Mouse (Mus musculus) liver, embryonic 15.5 days (tissue): ENCODE measurements around the gene Ghdc. TPM values are rescaled to one million over a fixed set of nuclear protein-coding genes. Genes with fewer than 3 reads are reported as not detected.

Experiments used
- ATAC-seq: fragments of 200-750 bp; cut with Nextera tagmentation; 2 replicates; pipeline ENCODE4 v1.8.0; 2017; ENCODE audit warnings: moderate number of reproducible peaks, mild to moderate bottlenecking, moderate library complexity; ENCODE audit not compliant: insufficient read depth
- H3K27ac ChIP-seq: fragments of 300-500 bp; sonication (generic); replicated peaks from 2 replicates; pipeline ENCODE4 v1.5.1; 2015; ENCODE audit warnings: mild to moderate bottlenecking, inconsistent platforms
- H3K27me3 ChIP-seq: fragments of 300-500 bp; sonication (generic); 2 replicates; pipeline ENCODE4 v1.6.1; 2015; ENCODE audit warnings: mild to moderate bottlenecking, inconsistent platforms
- H3K36me3 ChIP-seq: fragments of 300-500 bp; sonication (generic); replicated peaks from 2 replicates; pipeline ENCODE4 v1.6.1; 2015; ENCODE audit warnings: moderate library complexity, mild to moderate bottlenecking, inconsistent platforms
- H3K4me1 ChIP-seq: fragments of 300-500 bp; sonication (generic); replicated peaks from 2 replicates; pipeline ENCODE4 v1.6.1; 2015; ENCODE audit warnings: inconsistent platforms
- H3K4me2 ChIP-seq: fragments of 300-500 bp; sonication (generic); 2 replicates; pipeline ENCODE4 v1.6.1; 2015; ENCODE audit warnings: moderate library complexity, mild to moderate bottlenecking, inconsistent platforms
- H3K4me3 ChIP-seq: fragments of 300-500 bp; sonication (generic); replicated peaks from 2 replicates; pipeline ENCODE4 v1.5.1; 2015; ENCODE audit warnings: mild to moderate bottlenecking, inconsistent platforms
- H3K9ac ChIP-seq: fragments of 300-500 bp; sonication (generic); 2 replicates; pipeline ENCODE4 v1.6.1; 2015; ENCODE audit warnings: moderate library complexity, mild to moderate bottlenecking, inconsistent platforms
- H3K9me3 ChIP-seq: fragments of 300-500 bp; sonication (generic); replicated peaks from 2 replicates; pipeline ENCODE4 v1.6.1; 2016; ENCODE audit warnings: inconsistent platforms
- WGBS: fragments of 180-500 bp; shearing (Covaris S2); methylation state at CpG from one replicate; pipeline ENCODE4 v1.1.7; 2015; ENCODE audit warnings: mixed read lengths; ENCODE audit not compliant: insufficient replicate concordance; 5-methylcytosine and 5-hydroxymethylcytosine counted together
- polyA plus RNA-seq: library from polyadenylated mRNA; unstranded; fragments of >200 nt; fragmentation: Nextera tagmentation; extraction: Ambion mirVana; gene quantifications from 2 replicates; pipeline ENCODE4 v1.2.1, GENCODE M21; 2015

Gene Ghdc
- polyA plus RNA-seq, 1 experiment from 2014 or later, result 1.5 TPM

GRCm38 (mm10) chr11:100782568-100782967, 11.8 kb upstream of the Ghdc start:
- peaks cover 84% of the 10 kb centered on the region for H3K36me3 ChIP-seq
- H3K27ac ChIP-seq, result no peak overlapping the region
- H3K9ac ChIP-seq, result no peak overlapping the region
- H3K4me3 ChIP-seq, result no peak overlapping the region
- H3K4me2 ChIP-seq, result no peak overlapping the region
- ATAC-seq, result no peak
- no peaks in the 10 kb centered on the region for H3K27me3 ChIP-seq
- 84% methylated on average over 13 of the region's 13 CpGs for WGBS
- peaks cover 6% of the 10 kb centered on the region; the same call in 1 of the 2 replicates for H3K4me1 ChIP-seq
- H3K9me3 ChIP-seq, result no peaks in the 10 kb centered on the region

DNA sequence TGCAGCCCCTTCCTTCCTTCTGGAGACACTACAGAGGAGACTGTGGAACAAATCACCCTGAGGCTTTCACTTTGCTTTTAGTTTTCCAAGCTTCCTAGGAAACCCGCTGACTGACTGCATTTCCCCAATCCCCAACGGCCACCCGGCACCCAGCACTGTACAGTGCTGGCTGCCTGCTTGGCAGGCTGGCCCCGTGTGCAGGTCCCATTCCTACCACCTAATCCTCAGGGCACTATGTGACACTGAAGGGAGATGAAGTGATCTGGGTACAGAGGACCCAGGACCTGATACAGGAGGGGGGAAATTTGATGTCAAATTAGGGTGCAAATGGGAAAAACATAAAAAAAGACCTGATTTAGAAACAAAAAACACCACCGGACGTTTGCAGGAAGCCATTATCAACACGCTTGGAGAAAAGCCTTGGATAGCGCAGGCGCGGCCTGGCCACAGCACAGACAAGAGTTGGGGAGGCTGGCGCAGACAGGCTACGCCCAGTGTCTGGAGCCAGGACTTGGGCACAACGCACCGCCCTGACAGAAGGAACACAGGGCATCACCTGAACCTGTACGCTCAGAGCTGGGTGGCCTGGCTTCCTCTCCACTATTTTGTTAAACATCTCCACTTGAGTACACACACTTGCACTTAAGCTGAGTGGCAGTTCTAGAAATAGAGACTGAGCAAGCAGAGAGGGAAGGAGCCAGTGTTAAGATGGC, 11.2 kb upstream of the Ghdc start:
- no peak overlapping the region for H3K4me3 ChIP-seq
- WGBS, result 79% methylated on average over 15 of the region's 15 CpGs
- no peaks in the 10 kb centered on the region for H3K27me3 ChIP-seq
- no peak overlapping the region for H3K9ac ChIP-seq
- no peaks in the 10 kb centered on the region for H3K9me3 ChIP-seq
- H3K27ac ChIP-seq, result no peak overlapping the region
- H3K4me1 ChIP-seq, result peaks cover 6% of the 10 kb centered on the region; the same call in 1 of the 2 replicates
- peaks cover 78% of the 10 kb centered on the region for H3K36me3 ChIP-seq
- ATAC-seq, result 0 out of 2 replicates have a peak, but pooled peaks have one; percentile 22
- no peak overlapping the region for H3K4me2 ChIP-seq

GRCm38 (mm10) chr11:100780247-100780646, 9.5 kb upstream of the Ghdc start:
- WGBS, result 80% methylated on average over 8 of the region's 8 CpGs
- H3K4me3 ChIP-seq, result no peak overlapping the region
- no peaks in the 10 kb centered on the region for H3K27me3 ChIP-seq
- ATAC-seq, result no peak
- H3K27ac ChIP-seq, result no peak overlapping the region
- H3K9ac ChIP-seq, result no peak overlapping the region
- H3K4me2 ChIP-seq, result no peak overlapping the region
- peaks cover 6% of the 10 kb centered on the region; the same call in 1 of the 2 replicates for H3K4me1 ChIP-seq
- no peaks in the 10 kb centered on the region for H3K9me3 ChIP-seq
- H3K36me3 ChIP-seq, result peaks cover 61% of the 10 kb centered on the region

DNA sequence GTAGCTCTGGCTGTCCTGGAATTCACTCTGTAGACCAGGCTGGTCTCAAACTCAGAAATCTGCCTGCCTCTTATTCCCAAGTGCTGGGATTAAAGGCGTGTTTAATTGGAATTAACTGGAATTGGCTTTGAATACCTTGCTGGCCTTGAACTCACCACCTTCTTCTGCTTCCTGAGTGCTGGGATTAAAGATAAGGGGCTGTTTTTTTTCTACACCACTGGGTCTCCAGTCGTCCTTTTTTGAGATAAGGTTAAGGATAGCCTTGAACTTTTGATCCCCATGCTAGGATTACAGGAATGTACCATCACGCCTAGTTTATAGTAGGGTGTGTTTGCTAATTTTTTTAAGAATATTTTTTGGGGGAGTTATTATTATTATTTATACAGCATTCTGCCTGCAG, 7.3 kb upstream of the Ghdc start:
- Histone ChIP-seq H3K4me2 (no peak overlapping the region), H3K4me3 (no peak overlapping the region), H3K27ac (no peak overlapping the region), H3K9ac (no peak overlapping the region), H3K4me1 (no peaks in the 10 kb centered on the region), H3K27me3 (no peaks in the 10 kb centered on the region), H3K9me3 (no peaks in the 10 kb centered on the region), H3K36me3 (peaks cover 43% of the 10 kb centered on the region)
- WGBS, result 46% methylated on average over 3 of the region's 3 CpGs
- no peak for ATAC-seq

- Histone ChIP-seq H3K36me3 (peaks cover 21% of the 10 kb centered on the region; the same call in 1 of the 2 replicates), H3K9ac (no peak overlapping the region), H3K4me2 (no peak overlapping the region), H3K4me3 (no peak overlapping the region), H3K9me3 (no peaks in the 10 kb centered on the region), H3K4me1 (peaks cover 2% of the 10 kb centered on the region), H3K27me3 (no peaks in the 10 kb centered on the region), H3K27ac (no peak overlapping the region)
- no peak for ATAC-seq
- WGBS, result 77% methylated on average over 10 of the region's 10 CpGs
Observed at GRCm38 (mm10) chr11:100775921-100776320, 5.2 kb upstream of the Ghdc start.

DNA sequence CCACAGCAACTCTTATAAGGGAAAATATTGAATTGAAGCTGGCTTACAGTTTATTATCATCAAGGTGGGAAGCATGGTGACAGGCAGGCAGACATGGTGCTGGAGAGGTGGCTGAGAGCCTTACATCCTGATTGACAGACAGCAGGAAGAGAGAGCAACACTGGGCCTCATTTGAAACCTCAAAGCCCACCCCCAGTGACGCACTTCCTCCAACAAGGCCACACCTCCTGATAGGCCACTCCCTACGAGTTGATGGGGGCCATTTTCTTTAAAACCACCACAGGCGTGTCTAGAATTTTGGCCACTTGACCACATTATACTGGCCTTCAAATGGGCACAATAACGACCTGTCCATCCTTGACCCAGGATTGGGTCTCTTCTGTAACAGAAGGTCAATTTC, 3.5 kb upstream of the Ghdc start:
- Histone ChIP-seq H3K4me3 (no peak overlapping the region), H3K4me2 (no peak overlapping the region), H3K27ac (no peak overlapping the region), H3K36me3 (peaks cover 7% of the 10 kb centered on the region; the same call in 1 of the 2 replicates), H3K4me1 (peaks cover 13% of the 10 kb centered on the region), H3K9me3 (no peaks in the 10 kb centered on the region), H3K9ac (no peak overlapping the region), H3K27me3 (no peaks in the 10 kb centered on the region)
- no peak for ATAC-seq
- WGBS, result 59% methylated on average over 4 of the region's 4 CpGs

DNA sequence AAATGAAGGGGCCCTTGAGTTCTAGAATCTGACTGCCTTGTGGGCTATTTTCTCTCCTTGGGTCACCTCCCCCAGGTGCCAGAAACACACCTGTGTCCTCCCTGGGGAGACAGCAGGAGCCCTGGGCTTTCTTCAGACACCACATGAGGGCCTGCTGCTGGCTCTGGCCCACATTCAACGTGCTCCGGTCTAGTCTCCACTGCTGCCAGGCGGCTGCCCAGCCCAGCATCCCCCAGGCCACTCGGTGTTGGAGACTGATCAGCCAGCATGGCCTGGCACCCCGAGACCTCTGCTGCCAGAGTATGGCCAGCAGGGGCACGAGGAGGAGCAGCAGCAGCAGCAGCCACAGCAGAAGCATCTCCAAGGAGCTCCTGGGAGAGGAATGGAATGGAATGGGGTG, 777 bp downstream of the Ghdc start:
- Histone ChIP-seq H3K4me2 (peak overlapping the region; percentile 70), H3K27ac (no peak overlapping the region), H3K27me3 (no peaks in the 10 kb centered on the region), H3K9me3 (no peaks in the 10 kb centered on the region), H3K4me3 (peak overlapping the region; percentile 63), H3K36me3 (no peaks in the 10 kb centered on the region), H3K4me1 (peaks cover 13% of the 10 kb centered on the region), H3K9ac (no peak overlapping the region)
- ATAC-seq, result no peak
- WGBS, result 44% methylated on average over 6 of the region's 6 CpGs

GRCm38 (mm10) chr11:100767871-100768270, 2.9 kb downstream of the Ghdc start:
- Histone ChIP-seq H3K4me3 (no peak overlapping the region), H3K36me3 (no peaks in the 10 kb centered on the region), H3K4me1 (peaks cover 13% of the 10 kb centered on the region), H3K9ac (no peak overlapping the region), H3K27ac (no peak overlapping the region), H3K27me3 (peaks cover 6% of the 10 kb centered on the region), H3K4me2 (no peak overlapping the region), H3K9me3 (no peaks in the 10 kb centered on the region)
- ATAC-seq, result no peak
- 69% methylated on average over 5 of the region's 5 CpGs for WGBS

DNA sequence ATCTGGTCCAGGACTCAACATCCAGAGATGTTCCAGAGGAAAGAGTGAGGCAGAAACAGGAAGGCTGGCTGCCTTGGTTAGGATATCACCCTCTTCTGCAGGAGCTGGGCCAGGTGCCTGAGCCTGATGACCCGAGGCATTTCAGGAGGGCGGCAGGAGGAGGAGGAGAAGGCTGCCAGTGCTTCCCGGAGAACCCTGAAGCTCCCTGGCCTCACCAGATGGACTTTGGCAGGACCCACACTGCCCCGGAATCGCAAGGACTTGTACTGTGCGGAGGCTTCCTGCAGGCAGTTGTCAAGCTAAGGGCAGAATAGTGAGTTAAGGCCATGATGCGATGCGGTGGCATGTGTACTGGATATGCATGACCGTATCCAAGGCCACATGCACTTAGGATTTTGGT, 4.0 kb downstream of the Ghdc start:
- Histone ChIP-seq H3K4me3 (no peak overlapping the region), H3K9me3 (no peaks in the 10 kb centered on the region), H3K9ac (no peak overlapping the region), H3K4me1 (peaks cover 16% of the 10 kb centered on the region), H3K27ac (no peak overlapping the region), H3K4me2 (no peak overlapping the region), H3K27me3 (peaks cover 18% of the 10 kb centered on the region), H3K36me3 (no peaks in the 10 kb centered on the region)
- WGBS, result 78% methylated on average over 9 of the region's 9 CpGs
- ATAC-seq, result no peak

DNA sequence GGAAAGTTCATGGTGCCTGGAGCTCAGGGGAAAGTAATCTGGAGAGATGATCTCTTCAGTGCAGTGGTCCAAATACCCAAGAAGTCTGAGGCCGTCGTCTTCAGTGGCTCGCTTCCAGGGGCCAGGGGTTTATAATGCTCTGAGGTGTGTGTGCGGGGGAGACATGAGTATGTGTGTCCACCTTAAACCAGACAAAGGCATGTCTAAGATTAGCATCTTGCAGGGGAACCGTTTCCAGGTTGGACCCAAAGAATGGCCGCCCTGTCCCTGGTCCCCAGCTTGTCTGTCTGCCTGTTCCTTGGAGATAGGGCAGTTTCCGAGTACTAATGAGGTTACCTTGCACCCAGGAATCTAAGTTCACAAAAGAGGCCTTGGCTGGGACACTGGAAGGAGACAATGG, 7.9 kb downstream of the Ghdc start, which contains the start of gene Hcrt:
Gene Hcrt, minus strand, starts transcription at position 101 of the 400 bp plus-strand sequence.
- WGBS, result 70% methylated on average over 7 of the region's 7 CpGs
- no peak for ATAC-seq
- Histone ChIP-seq H3K27ac (no peak within 1 kb of the TSS), H3K4me3 (peak within 1 kb of the TSS; percentile 53), H3K4me2 (peak within 1 kb of the TSS; percentile 81), H3K4me1 (peaks cover 26% of the 10 kb centered on the region), H3K36me3 (no peaks in the 10 kb centered on the region), H3K9me3 (no peaks in the 10 kb centered on the region), H3K9ac (no peak within 1 kb of the TSS; the same call in 1 of the 2 replicates), H3K27me3 (peaks cover 54% of the 10 kb centered on the region)

GRCm38 (mm10) chr11:100761547-100762045, 9.2 kb downstream of the Ghdc start:
- peak; percentile 61 for ATAC-seq
- Histone ChIP-seq H3K27ac (no peak overlapping the region), H3K4me3 (peak overlapping the region; percentile 53), H3K4me1 (peaks cover 26% of the 10 kb centered on the region), H3K4me2 (peak overlapping the region; percentile 81), H3K9me3 (no peaks in the 10 kb centered on the region), H3K27me3 (peaks cover 66% of the 10 kb centered on the region), H3K36me3 (no peaks in the 10 kb centered on the region), H3K9ac (no peak overlapping the region; the same call in 1 of the 2 replicates)
- WGBS, result under 1% methylated on average over 27 of the region's 27 CpGs
